7 mouse cellular contexts compared by ENCODE assay signal in genomic region chr8:111033482-111034215, GRCm38 (mm10). TPM values are rescaled to one million over a fixed set of nuclear protein-coding genes. Genes with fewer than 3 reads are reported as not detected.
A peak's percentile ranks its signal among the peaks of the same experiment; 100 is the strongest.
DNase-seq lines count a peak whose midpoint lies in the region; ATAC-seq lines count a peak whose summit lies in the region.

No protein-coding gene starts in this region.

- no peaks in the 10 kb centered on the region for H3K27me3 ChIP-seq in intestine, embryonic 16.5 days (replicated peaks; ENCODE audit: control insufficient read depth, insufficient read depth, low read length)
- no peaks in the 10 kb centered on the region for H3K27me3 ChIP-seq in midbrain, embryonic 11.5 days (ENCODE audit: control insufficient read depth, insufficient read depth, low read length)

- intact Hi-C loops in left cerebral cortex, postnatal 36 days (cut with DNase I), result no loop called here

- ATAC-seq in intestine, embryonic 16.5 days, result peak; percentile 99
- peak; percentile 100 for ATAC-seq in midbrain, embryonic 11.5 days (ENCODE audit: low FRiP score)

- H3K4me1 ChIP-seq in intestine, embryonic 16.5 days (ENCODE audit: control insufficient read depth, insufficient read depth, low read length), result peaks cover 9% of the 10 kb centered on the region
- peaks cover 14% of the 10 kb centered on the region for H3K4me1 ChIP-seq in midbrain, embryonic 11.5 days (ENCODE audit: control insufficient read depth, insufficient read depth, low read length)

- H3K9ac ChIP-seq in intestine, embryonic 16.5 days (ENCODE audit: low read depth, low read length), result peak overlapping the region; percentile 74
- peak overlapping the region; percentile 88 for H3K9ac ChIP-seq in midbrain, embryonic 11.5 days (ENCODE audit: low read length)

- H3K9me3 ChIP-seq in intestine, embryonic 16.5 days (ENCODE audit: control insufficient read depth, low read length), result no peaks in the 10 kb centered on the region
- H3K9me3 ChIP-seq in midbrain, embryonic 11.5 days (ENCODE audit: control insufficient read depth, low read length), result no peaks in the 10 kb centered on the region

- H3K4me3 ChIP-seq in intestine, embryonic 16.5 days (ENCODE audit: low read length), result peak overlapping the region; percentile 77
- H3K4me3 ChIP-seq in midbrain, embryonic 11.5 days (ENCODE audit: low read depth, low read length), result peak overlapping the region; percentile 75

- WGBS in intestine, embryonic 16.5 days, result 6% methylated on average over 36 of the region's 37 CpGs
- WGBS in midbrain, embryonic 11.5 days, result 6% methylated on average over 37 of the region's 37 CpGs

- H3K36me3 ChIP-seq in intestine, embryonic 16.5 days (ENCODE audit: control insufficient read depth, insufficient read depth, low read length), result no peaks in the 10 kb centered on the region
- peaks cover 7% of the 10 kb centered on the region; the same call in 1 of the 2 replicates for H3K36me3 ChIP-seq in midbrain, embryonic 11.5 days (ENCODE audit: control insufficient read depth, insufficient read depth, low read length)

- H3K27ac ChIP-seq in intestine, embryonic 16.5 days (ENCODE audit: low read length), result peak overlapping the region; percentile 53
- peak overlapping the region; percentile 79 for H3K27ac ChIP-seq in midbrain, embryonic 11.5 days (ENCODE audit: low read depth, low read length)

- DNase-seq in adrenal gland, adult 8-10 months, result peak; percentile 99
- peak; percentile 97 for DNase-seq in embryo, embryonic 9.5 days (ENCODE audit: extremely low spot score)
- peak; percentile 83 to 96 for DNase-seq in gastrocnemius, postnatal 4 days (ENCODE audit: low spot score in 2 of 2)
- peak; percentile 97 to 99 for DNase-seq in left cerebral cortex, postnatal 36 days (ENCODE audit: low spot score in 2 of 2)
- peak; percentile 98 for DNase-seq in midbrain, embryonic 11.5 days (ENCODE audit: low spot score, missing footprints)
- peak; percentile 100 for DNase-seq in skeletal muscle tissue, adult 2 months (ENCODE audit: low read depth, low spot score)

- H3K4me2 ChIP-seq in intestine, embryonic 16.5 days (ENCODE audit: low read depth, low read length), result peak overlapping the region; percentile 74
- peak overlapping the region; percentile 62 for H3K4me2 ChIP-seq in midbrain, embryonic 11.5 days

RNA-seq across cellular contexts. Expression of gene Aars, which starts 0.7 kb away (rescaled TPM):
- total RNA-seq in adrenal gland, adult 8-10 months (2022), result 100 to 1,000 TPM in 3 of 4 experiments, 10 to 100 TPM in 1; 97.1 to 142 (median 126) TPM
- total RNA-seq in gastrocnemius, postnatal 4 days (2021), result 10 to 100 TPM; 47.1 to 52.3 TPM
- polyA plus RNA-seq in intestine, embryonic 16.5 days (2015; fragmentation: Nextera tagmentation; extraction: Ambion mirVana), result 51.6 and 52.3 TPM in 2 replicates
- 100 to 1,000 TPM in 1 of 2 experiments, 10 to 100 TPM in 1; 98.9 to 106 TPM for total RNA-seq in left cerebral cortex, postnatal 36 days (2021)
- 73.2 and 79.9 TPM in 2 replicates for polyA plus RNA-seq in midbrain, embryonic 11.5 days (2014; fragmentation: Nextera tagmentation; extraction: Ambion mirVana)

RNA-seq across cellular contexts. Expression of gene Ddx19b, which starts 2.1 kb away (rescaled TPM):
- 10 to 100 TPM; 10.1 to 14.3 (median 12.9) TPM for total RNA-seq in adrenal gland, adult 8-10 months (2022)
- 10 to 100 TPM; 10.2 to 10.7 TPM for total RNA-seq in gastrocnemius, postnatal 4 days (2021)
- polyA plus RNA-seq in intestine, embryonic 16.5 days (2015; fragmentation: Nextera tagmentation; extraction: Ambion mirVana), result 6.9 and 7.4 TPM in 2 replicates
- 10 to 100 TPM; 23.3 to 24.1 TPM for total RNA-seq in left cerebral cortex, postnatal 36 days (2021)
- polyA plus RNA-seq in midbrain, embryonic 11.5 days (2014; fragmentation: Nextera tagmentation; extraction: Ambion mirVana), result 7.9 and 8.3 TPM in 2 replicates

RNA-seq across cellular contexts. Expression of gene Exosc6, which starts 22.5 kb away (rescaled TPM):
- total RNA-seq in adrenal gland, adult 8-10 months (2022), result not detected
- total RNA-seq in gastrocnemius, postnatal 4 days (2021), result not detected
- polyA plus RNA-seq in intestine, embryonic 16.5 days (2015; fragmentation: Nextera tagmentation; extraction: Ambion mirVana), result 7.8 and 11.3 TPM in 2 replicates
- total RNA-seq in left cerebral cortex, postnatal 36 days (2021), result not detected
- 8.4 and 10.8 TPM in 2 replicates for polyA plus RNA-seq in midbrain, embryonic 11.5 days (2014; fragmentation: Nextera tagmentation; extraction: Ambion mirVana)

RNA-seq across cellular contexts. Expression of gene Ddx19a, which starts 36.0 kb away (rescaled TPM):
- total RNA-seq in adrenal gland, adult 8-10 months (2022), result 10 to 100 TPM; 38.7 to 52.2 (median 44.5) TPM
- total RNA-seq in gastrocnemius, postnatal 4 days (2021), result 10 to 100 TPM; 50.6 to 56.3 TPM
- polyA plus RNA-seq in intestine, embryonic 16.5 days (2015; fragmentation: Nextera tagmentation; extraction: Ambion mirVana), result 11.5 and 12.0 TPM in 2 replicates
- 10 to 100 TPM; 26.6 to 30.7 TPM for total RNA-seq in left cerebral cortex, postnatal 36 days (2021)
- polyA plus RNA-seq in midbrain, embryonic 11.5 days (2014; fragmentation: Nextera tagmentation; extraction: Ambion mirVana), result 32.8 and 33.4 TPM in 2 replicates

RNA-seq across cellular contexts. Expression of gene Clec18a, which starts 58.6 kb away (rescaled TPM):
- not detected for total RNA-seq in adrenal gland, adult 8-10 months (2022)
- total RNA-seq in gastrocnemius, postnatal 4 days (2021), result 1 to 10 TPM; 1.4 to 2.4 TPM
- polyA plus RNA-seq in intestine, embryonic 16.5 days (2015; fragmentation: Nextera tagmentation; extraction: Ambion mirVana), result 0.07 and 0.09 TPM in 2 replicates
- total RNA-seq in left cerebral cortex, postnatal 36 days (2021), result 1 to 10 TPM; 3.2 to 3.5 TPM
- 0.41 and 0.77 TPM in 2 replicates for polyA plus RNA-seq in midbrain, embryonic 11.5 days (2014; fragmentation: Nextera tagmentation; extraction: Ambion mirVana)

Comparison
In these comparisons a context has a peak if more than half of its experiments do, and no peak if none do; other contexts are left out.
1. Peak in every context shown above with its lines: DNase-seq, ATAC-seq, H3K4me3 ChIP-seq and H3K27ac ChIP-seq.